Mouse (Mus musculus) hindbrain, embryonic 16.5 days (tissue): ENCODE data around the gene Got2. TPM values are rescaled to one million over a fixed set of nuclear protein-coding genes. Genes with fewer than 3 reads are reported as not detected.
A peak's percentile ranks its signal among the peaks of the same experiment; 100 is the strongest.
"Not testable (repeated sequence)": the region's sequence is repeated elsewhere in the genome, so short reads cannot be mapped to it uniquely, and the experiment has no call there.

Source experiments
- ATAC-seq: fragments of 200-750 bp; cut with Nextera tagmentation; 2 replicates; pipeline ENCODE4 v1.8.0; 2017; ENCODE audit warnings: moderate TSS enrichment, moderate library complexity
- H3K27ac ChIP-seq: fragments of 300-500 bp; sonication (generic); 2 replicates; pipeline ENCODE4 v1.5.1; 2014; ENCODE audit warnings: low read depth, mild to moderate bottlenecking, control low read depth, low read length, moderate library complexity
- H3K27me3 ChIP-seq: fragments of 300-500 bp; sonication (generic); replicated peaks from 2 replicates; pipeline ENCODE4 v1.6.1; 2014; ENCODE audit warnings: low read length; ENCODE audit not compliant: control insufficient read depth, insufficient read depth
- H3K36me3 ChIP-seq: fragments of 300-500 bp; sonication (generic); 2 replicates; pipeline ENCODE4 v1.6.1; 2014; ENCODE audit warnings: mild to moderate bottlenecking, low read length, moderate library complexity, mixed read lengths; ENCODE audit not compliant: control insufficient read depth, insufficient read depth
- H3K4me1 ChIP-seq: fragments of 300-500 bp; sonication (generic); 2 replicates; pipeline ENCODE4 v1.6.1; 2014; ENCODE audit warnings: low read depth, low read length; ENCODE audit not compliant: control insufficient read depth, insufficient read depth
- H3K4me2 ChIP-seq: fragments of 300-500 bp; sonication (generic); 2 replicates; pipeline ENCODE4 v1.6.1; 2014; ENCODE audit warnings: mild to moderate bottlenecking, low read length, control low read depth, moderate library complexity
- H3K4me3 ChIP-seq: fragments of 300-500 bp; sonication (generic); 2 replicates; pipeline ENCODE4 v1.5.1; 2014; ENCODE audit warnings: mild to moderate bottlenecking, low read length, control low read depth, moderate library complexity
- H3K9ac ChIP-seq: fragments of 300-500 bp; sonication (generic); 2 replicates; pipeline ENCODE4 v1.6.1; 2014; ENCODE audit warnings: low read depth, mild to moderate bottlenecking, control low read depth, low read length, moderate library complexity
- H3K9me3 ChIP-seq: fragments of 300-500 bp; sonication (generic); 2 replicates; pipeline ENCODE4 v1.6.1; 2014; ENCODE audit warnings: mild to moderate bottlenecking, low read length, moderate library complexity; ENCODE audit not compliant: control insufficient read depth
- WGBS: fragments of 180-500 bp; shearing (Covaris S2); extraction: QIAGEN DNeasy Blood & Tissue Kit; methylation state at CpG from one replicate; pipeline ENCODE4 v1.1.7; 2014; 5-methylcytosine and 5-hydroxymethylcytosine counted together
- polyA plus RNA-seq: library from polyadenylated mRNA; unstranded; fragments of >200 nt; fragmentation: Nextera tagmentation; extraction: Ambion mirVana; gene quantifications from 2 replicates; pipeline ENCODE4 v1.2.1, GENCODE M21; 2015

The Got2 gene
- polyA plus RNA-seq, 1 experiment from 2014 or later: 252 TPM

GRCm38 (mm10) chr8:95832603-95833434 lies 55.5 kb downstream of the Got2 start:
- H3K4me3 ChIP-seq: peak overlapping the region; percentile 38
- WGBS: 18% methylated on average over 16 of the region's 16 CpGs
- H3K9me3 ChIP-seq: no peaks in the 10 kb centered on the region
- H3K36me3 ChIP-seq: peaks cover 11% of the 10 kb centered on the region
- no peaks in the 10 kb centered on the region for H3K27me3 ChIP-seq
- peak overlapping the region; percentile 50 for H3K9ac ChIP-seq
- H3K27ac ChIP-seq: no peak overlapping the region
- peak overlapping the region; percentile 57 for H3K4me2 ChIP-seq
- ATAC-seq: peak; percentile 66
- H3K4me1 ChIP-seq: peaks cover 12% of the 10 kb centered on the region

GRCm38 (mm10) chr8:95830144-95830543 lies 58.2 kb downstream of the Got2 start:
- no peak overlapping the region for H3K9ac ChIP-seq
- H3K4me1 ChIP-seq: peaks cover 12% of the 10 kb centered on the region

GRCm38 (mm10) chr8:95825162-95825561 lies 63.2 kb downstream of the Got2 start, which contains the start of gene Sap18b:
Gene Sap18b, plus strand, starts transcription at chr8:95825346.
- not testable (repeated sequence) for H3K9me3 ChIP-seq, H3K9ac ChIP-seq, H3K36me3 ChIP-seq, H3K4me3 ChIP-seq, H3K4me2 ChIP-seq, ATAC-seq, H3K27me3 ChIP-seq, H3K4me1 ChIP-seq, H3K27ac ChIP-seq
- WGBS: 45% methylated on average over 25 of the region's 25 CpGs

More at GRCm38 (mm10) chr8:95830144-95830543, 58.2 kb downstream of the Got2 start:
- Histone ChIP-seq H3K4me2 (no peak overlapping the region), H3K27me3 (no peaks in the 10 kb centered on the region), H3K9me3 (no peaks in the 10 kb centered on the region), H3K36me3 (no peaks in the 10 kb centered on the region), H3K4me3 (no peak overlapping the region), H3K27ac (no peak overlapping the region)
- 81% methylated on average over 3 of the region's 3 CpGs for WGBS
- ATAC-seq: no peak

- no peak overlapping the region for H3K27ac ChIP-seq
- H3K36me3 ChIP-seq: no peaks in the 10 kb centered on the region
- H3K9me3 ChIP-seq: no peaks in the 10 kb centered on the region
- WGBS: 88% methylated on average over 3 of the region's 3 CpGs
- H3K4me3 ChIP-seq: no peak overlapping the region
- no peak for ATAC-seq
- no peaks in the 10 kb centered on the region for H3K4me1 ChIP-seq
- no peak overlapping the region for H3K4me2 ChIP-seq
- no peaks in the 10 kb centered on the region for H3K27me3 ChIP-seq
- H3K9ac ChIP-seq: no peak overlapping the region
These were observed 65.6 kb downstream of the Got2 start for GRCm38 (mm10) chr8:95822699-95823098.

DNA sequence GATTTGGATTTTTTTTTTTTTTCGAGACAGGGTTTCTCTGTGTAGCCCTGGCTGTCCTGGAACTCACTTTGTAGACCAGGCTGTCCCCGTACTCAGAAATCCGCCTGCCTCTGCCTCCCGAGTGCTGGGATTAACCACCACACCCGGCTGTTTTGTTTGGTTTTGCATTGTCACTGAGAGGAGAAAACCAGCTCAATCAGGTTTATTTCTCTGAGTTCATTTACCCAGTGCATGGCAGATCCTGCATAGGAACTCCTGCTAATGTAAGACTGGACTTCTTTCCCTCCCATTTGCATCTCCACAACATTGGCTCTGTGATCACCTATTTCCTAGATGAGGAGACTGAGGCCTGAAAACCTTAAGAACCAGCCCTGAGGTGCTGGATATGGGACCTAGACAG lies 66.3 kb downstream of the Got2 start:
- Histone ChIP-seq H3K4me1 (no peaks in the 10 kb centered on the region), H3K9ac (no peak overlapping the region), H3K9me3 (no peaks in the 10 kb centered on the region), H3K27ac (no peak overlapping the region), H3K4me3 (no peak overlapping the region), H3K4me2 (no peak overlapping the region), H3K36me3 (no peaks in the 10 kb centered on the region), H3K27me3 (no peaks in the 10 kb centered on the region)
- ATAC-seq: no peak
- WGBS: 86% methylated on average over 5 of the region's 5 CpGs

DNA sequence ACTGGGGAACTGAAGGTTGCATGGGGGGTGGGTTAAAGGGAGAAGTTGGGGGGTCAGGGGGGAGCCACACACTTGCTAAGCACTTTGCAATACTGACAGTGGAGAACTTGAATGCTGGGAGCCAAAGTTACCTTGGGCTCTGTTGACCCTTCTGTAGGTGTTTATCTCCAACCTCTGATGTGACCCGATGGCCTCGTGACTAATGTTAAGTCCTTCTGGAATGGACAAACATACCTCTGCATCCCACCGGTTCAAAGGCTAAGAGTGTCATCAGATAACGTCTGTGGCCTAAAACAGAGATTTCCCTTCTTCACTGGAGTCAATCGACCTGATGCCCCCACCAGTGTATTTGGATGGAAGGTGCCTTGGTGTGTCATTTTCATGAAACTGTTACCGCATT lies 67.1 kb downstream of the Got2 start:
- 80% methylated on average over 6 of the region's 6 CpGs for WGBS
- Histone ChIP-seq H3K9ac (no peak overlapping the region), H3K9me3 (no peaks in the 10 kb centered on the region), H3K36me3 (no peaks in the 10 kb centered on the region), H3K27ac (no peak overlapping the region), H3K27me3 (no peaks in the 10 kb centered on the region), H3K4me2 (no peak overlapping the region), H3K4me3 (no peak overlapping the region), H3K4me1 (no peaks in the 10 kb centered on the region)
- no peak for ATAC-seq

GRCm38 (mm10) chr8:95818211-95818610 lies 70.1 kb downstream of the Got2 start:
- H3K9ac ChIP-seq: no peak overlapping the region
- H3K27ac ChIP-seq: no peak overlapping the region
- H3K4me2 ChIP-seq: no peak overlapping the region
- H3K27me3 ChIP-seq: no peaks in the 10 kb centered on the region
- no peak overlapping the region for H3K4me3 ChIP-seq
- ATAC-seq: no peak
- WGBS: 25% methylated on average over 1 of the region's 1 CpGs
- H3K4me1 ChIP-seq: no peaks in the 10 kb centered on the region
- H3K36me3 ChIP-seq: no peaks in the 10 kb centered on the region
- H3K9me3 ChIP-seq: no peaks in the 10 kb centered on the region

DNA sequence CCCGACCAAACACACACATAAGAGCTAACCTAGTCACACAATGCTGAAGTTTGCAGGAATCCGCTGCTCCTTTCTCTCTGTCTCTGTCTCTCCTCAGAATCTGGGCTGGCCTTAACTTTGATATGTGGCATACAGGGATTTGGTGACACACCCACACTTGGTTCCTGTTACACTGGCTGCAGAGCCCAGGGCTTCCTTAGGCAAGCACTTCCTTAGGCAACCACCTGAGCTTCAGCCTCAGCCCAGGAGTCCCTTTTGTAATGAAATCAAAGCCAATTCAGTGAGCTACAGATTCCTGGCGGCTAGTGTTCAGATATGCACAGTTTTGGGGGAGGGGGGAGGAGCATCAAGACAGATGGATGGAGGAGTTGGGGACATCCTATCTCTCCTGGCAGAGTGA lies 70.8 kb downstream of the Got2 start:
- no peaks in the 10 kb centered on the region for H3K27me3 ChIP-seq
- H3K27ac ChIP-seq: no peak overlapping the region
- no peaks in the 10 kb centered on the region for H3K4me1 ChIP-seq
- H3K9me3 ChIP-seq: no peaks in the 10 kb centered on the region
- no peak overlapping the region for H3K9ac ChIP-seq
- H3K4me3 ChIP-seq: no peak overlapping the region
- no peak for ATAC-seq
- WGBS: 60% methylated on average over 3 of the region's 3 CpGs
- no peaks in the 10 kb centered on the region for H3K36me3 ChIP-seq
- H3K4me2 ChIP-seq: no peak overlapping the region

GRCm38 (mm10) chr8:95816044-95816708 lies 72.2 kb downstream of the Got2 start:
- Histone ChIP-seq H3K36me3 (no peaks in the 10 kb centered on the region), H3K9ac (no peak overlapping the region), H3K4me3 (no peak overlapping the region), H3K9me3 (no peaks in the 10 kb centered on the region), H3K27me3 (no peaks in the 10 kb centered on the region), H3K4me1 (no peaks in the 10 kb centered on the region), H3K27ac (no peak overlapping the region), H3K4me2 (no peak overlapping the region)
- ATAC-seq: no peak
- 50% methylated on average over 6 of the region's 6 CpGs for WGBS
